In the genomic region with DNA sequence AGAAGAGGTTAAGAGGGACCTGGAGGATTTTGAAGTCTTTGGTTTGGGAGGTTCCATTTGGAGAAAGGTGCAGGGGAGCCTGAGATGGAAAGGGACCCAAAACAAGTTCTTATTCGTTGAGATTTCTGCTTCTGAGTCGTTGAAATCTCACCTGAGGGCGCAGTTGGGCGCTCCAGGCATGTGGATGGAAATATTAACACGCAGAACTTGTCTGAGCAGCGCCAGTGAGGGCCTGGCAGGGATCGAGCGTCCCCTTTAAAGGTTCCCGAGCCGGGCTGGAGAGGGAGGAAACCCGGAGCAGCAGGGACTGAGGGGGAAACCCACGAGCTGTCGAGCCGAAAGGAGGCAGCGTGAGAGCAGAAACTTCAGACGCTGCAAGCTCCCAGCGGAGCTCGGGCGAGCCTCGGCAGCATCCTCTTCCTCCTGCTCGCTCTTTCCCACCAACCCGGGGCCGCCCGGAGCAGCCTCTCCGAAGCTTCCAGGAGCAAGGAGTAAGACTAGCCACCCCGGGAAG, we compare ENCODE assay signal across 8 mouse cellular contexts.
DNase-seq lines count a peak whose midpoint lies in the region; ATAC-seq lines count a peak whose summit lies in the region.

No protein-coding gene starts in this region.

- H3K27ac ChIP-seq in forebrain, embryonic 16.5 days (ENCODE audit: low read length): peak overlapping the region; percentile 87
- H3K27ac ChIP-seq in liver, embryonic 16.5 days (ENCODE audit: low read length): peak overlapping the region; percentile 88

- intact Hi-C loops in heart, postnatal 14 days (cut with DNase I): loop anchor here (5.0 kb wide), 2 partner anchors 139 to 314 kb away; no protein-coding TSS in a partner anchor

- H3K4me3 ChIP-seq in forebrain, embryonic 16.5 days (replicated peaks; ENCODE audit: low read length): peak overlapping the region; percentile 81
- peak overlapping the region; percentile 64 for H3K4me3 ChIP-seq in liver, embryonic 16.5 days (ENCODE audit: low read depth, low read length)

- peak overlapping the region; percentile 70 for H3K4me2 ChIP-seq in forebrain, embryonic 16.5 days (ENCODE audit: low read length)
- peak overlapping the region; percentile 49 for H3K4me2 ChIP-seq in liver, embryonic 16.5 days (ENCODE audit: low read depth, low read length)

- H3K36me3 ChIP-seq in forebrain, embryonic 16.5 days (ENCODE audit: control insufficient read depth, insufficient read depth): no peaks in the 10 kb centered on the region
- no peaks in the 10 kb centered on the region for H3K36me3 ChIP-seq in liver, embryonic 16.5 days (ENCODE audit: control insufficient read depth, insufficient read depth)

- under 1% methylated on average over 26 of the region's 26 CpGs for WGBS in forebrain, embryonic 16.5 days
- under 1% methylated on average over 26 of the region's 26 CpGs for WGBS in liver, embryonic 16.5 days (ENCODE audit: insufficient replicate concordance)

- peak; percentile 15 for DNase-seq in thymus, postnatal 0 days (ENCODE audit: low spot score)
- no peak for DNase-seq in thymus, postnatal 10 days (ENCODE audit: low spot score in 2 of 2)
- peak; percentile 65 to 67 for DNase-seq in heart, postnatal 14 days
- peak; percentile 64 for DNase-seq in layer of hippocampus, adult 11-12 months (ENCODE audit: low spot score)
- peak; percentile 69 for DNase-seq in ovary, adult 18-20 months (ENCODE audit: low spot score)
- DNase-seq in urinary bladder, postnatal 25 days (ENCODE audit: low spot score): peak; percentile 60

- no peaks in the 10 kb centered on the region for H3K9me3 ChIP-seq in forebrain, embryonic 16.5 days (ENCODE audit: control insufficient read depth, low read length)
- no peaks in the 10 kb centered on the region for H3K9me3 ChIP-seq in liver, embryonic 16.5 days (replicated peaks; ENCODE audit: control insufficient read depth, low read length)

- no peaks in the 10 kb centered on the region for H3K27me3 ChIP-seq in forebrain, embryonic 16.5 days (replicated peaks; ENCODE audit: control insufficient read depth, insufficient read depth, low read length)
- peaks cover 4% of the 10 kb centered on the region; the same call in 1 of the 2 replicates for H3K27me3 ChIP-seq in liver, embryonic 16.5 days (ENCODE audit: control insufficient read depth, insufficient read depth, low read depth, low read length)

- ATAC-seq in forebrain, embryonic 16.5 days: peak; percentile 90
- peak; percentile 73 for ATAC-seq in liver, embryonic 16.5 days (ENCODE audit: low read depth)

- peak overlapping the region; percentile 78 for H3K9ac ChIP-seq in forebrain, embryonic 16.5 days (replicated peaks; ENCODE audit: low read depth, low read length)
- H3K9ac ChIP-seq in liver, embryonic 16.5 days (ENCODE audit: low read depth, low read length): peak overlapping the region; percentile 39

- peaks cover 20% of the 10 kb centered on the region for H3K4me1 ChIP-seq in forebrain, embryonic 16.5 days (replicated peaks; ENCODE audit: control insufficient read depth, insufficient read depth, low read length)
- H3K4me1 ChIP-seq in liver, embryonic 16.5 days (ENCODE audit: control insufficient read depth, low read depth, low read length): no peaks in the 10 kb centered on the region

Comparison
In these comparisons a context has a peak if more than half of its experiments do, and no peak if none do; other contexts are left out.
1. DNase-seq: peak in thymus, postnatal 0 days (single experiment), heart, postnatal 14 days (2 of 2), layer of hippocampus, adult 11-12 months (single experiment), ovary, adult 18-20 months (single experiment) and urinary bladder, postnatal 25 days (single experiment); none in thymus, postnatal 10 days (0 of 2).